Mouse (Mus musculus) monocyte, adult 2 months (primary cell): ENCODE results near the gene Dapk1.

Experiments used
- DNase-seq, 2 experiments: peaks; one replicate each; pipeline ENCODE4 v3.0.0; 2022; ENCODE audit warnings: low spot score in 2 of 2, low read depth in 1 of 2

The Dapk1 gene

GRCm38 (mm10) chr13:60615057-60615650 lies 13.4 kb downstream of the Dapk1 start:
- no peak for DNase-seq

DNA sequence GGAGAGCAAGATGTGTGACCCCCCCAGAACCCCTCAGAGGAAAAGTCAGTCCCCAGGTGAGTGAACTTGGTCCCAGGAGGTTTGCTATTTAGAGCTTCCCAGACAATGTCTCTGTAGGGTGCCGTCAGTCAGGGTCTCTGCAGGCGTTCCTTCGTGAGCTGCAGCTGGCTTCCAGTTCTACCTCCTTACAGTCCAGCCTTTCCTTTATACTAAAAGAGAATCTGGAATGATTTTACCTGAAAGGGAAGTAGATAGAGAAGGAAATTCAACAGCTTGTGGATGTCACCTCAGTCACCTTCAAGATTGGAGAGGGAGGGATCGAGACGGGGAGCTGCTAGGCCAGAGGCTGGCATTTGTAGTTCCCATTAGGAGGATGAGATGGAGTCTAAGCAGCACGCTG lies 14.3 kb downstream of the Dapk1 start:
- DNase-seq = no peak

GRCm38 (mm10) chr13:60618287-60618686 lies 16.5 kb downstream of the Dapk1 start:
- no peak for DNase-seq

DNA sequence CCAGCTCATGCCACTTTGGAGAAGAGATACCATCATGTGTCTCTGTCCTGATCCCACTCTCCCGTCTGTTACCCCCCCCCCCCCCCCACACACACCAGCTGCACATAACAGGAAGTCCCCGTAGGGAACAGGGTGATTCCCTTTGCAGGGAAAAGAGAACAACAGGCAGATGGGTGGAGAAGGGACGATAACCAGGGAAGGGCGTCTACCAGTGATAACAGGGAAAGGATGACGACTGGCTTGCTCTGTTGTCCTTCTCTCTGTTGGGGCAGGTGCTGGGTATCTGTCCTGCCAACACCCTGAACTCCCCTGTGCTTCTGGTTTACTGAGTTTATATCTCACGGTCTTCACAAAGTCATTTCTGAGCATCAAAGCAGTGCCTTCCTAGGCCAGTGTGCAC lies 18.0 kb downstream of the Dapk1 start:
- DNase-seq = no peak

- no peak for DNase-seq
Observed at GRCm38 (mm10) chr13:60621411-60621965, 19.7 kb downstream of the Dapk1 start.

DNA sequence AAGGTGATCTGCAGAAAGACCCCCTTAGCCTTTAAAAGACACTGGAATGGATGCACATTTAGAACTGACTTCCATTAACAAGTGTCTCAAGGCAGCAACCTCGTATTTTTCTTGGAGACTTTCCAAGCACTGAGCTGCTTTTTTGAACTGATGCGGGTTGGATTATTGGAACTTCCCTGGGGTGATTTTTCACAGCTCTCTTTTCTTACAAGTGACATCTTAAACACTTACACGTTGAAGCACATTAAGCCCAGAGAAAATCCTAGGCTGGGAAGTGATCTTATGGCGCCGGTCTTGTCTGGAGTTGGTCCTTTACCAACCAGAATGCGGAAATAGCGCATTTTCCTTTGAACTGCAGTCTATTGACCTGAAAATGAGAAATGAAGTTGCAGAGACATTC lies 23.8 kb downstream of the Dapk1 start:
- DNase-seq = no peak

DNA sequence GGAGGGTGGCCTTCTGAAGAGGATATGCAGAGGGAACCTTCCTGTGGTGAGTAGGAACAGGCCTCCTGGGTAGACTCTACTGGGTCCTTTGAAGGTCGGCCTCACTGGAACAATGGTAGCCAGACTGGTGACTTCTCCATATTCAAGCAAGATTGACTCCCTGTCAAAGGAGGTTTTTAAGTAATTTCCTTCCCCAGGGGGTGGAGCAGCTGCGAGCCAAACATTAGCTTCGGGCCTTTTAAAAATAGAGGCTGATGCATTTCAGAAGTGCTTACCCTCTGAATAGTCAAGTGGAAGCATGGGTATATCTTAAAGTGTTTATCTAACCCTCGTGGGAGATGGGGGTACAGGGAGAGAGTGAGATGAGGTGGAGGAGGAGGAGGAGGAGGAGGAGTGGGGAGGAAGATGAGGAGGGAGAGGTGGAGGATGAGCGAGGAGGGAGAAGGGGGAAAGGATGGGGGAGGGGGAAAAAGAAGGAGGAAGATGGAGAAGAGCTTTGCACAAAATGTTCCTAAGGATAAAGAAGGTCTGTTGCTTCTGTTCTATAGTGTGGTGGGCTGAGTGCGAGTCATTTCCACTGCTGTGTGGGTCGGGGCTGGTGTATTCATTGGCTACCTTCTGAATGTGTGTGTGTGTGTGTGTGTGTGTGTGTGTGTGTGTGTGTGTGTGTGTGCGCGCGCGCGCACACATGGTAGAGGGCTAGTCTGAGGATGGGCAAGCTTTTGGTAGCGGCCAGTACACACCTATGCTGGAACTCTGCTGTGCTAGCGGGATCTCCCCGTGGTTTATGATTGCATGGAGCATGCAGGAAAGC lies 26.3 kb downstream of the Dapk1 start:
- no peak for DNase-seq

- no peak for DNase-seq
Observed at GRCm38 (mm10) chr13:60628657-60628950, 26.9 kb downstream of the Dapk1 start.

GRCm38 (mm10) chr13:60629419-60629818 lies 27.7 kb downstream of the Dapk1 start:
- no peak for DNase-seq

DNA sequence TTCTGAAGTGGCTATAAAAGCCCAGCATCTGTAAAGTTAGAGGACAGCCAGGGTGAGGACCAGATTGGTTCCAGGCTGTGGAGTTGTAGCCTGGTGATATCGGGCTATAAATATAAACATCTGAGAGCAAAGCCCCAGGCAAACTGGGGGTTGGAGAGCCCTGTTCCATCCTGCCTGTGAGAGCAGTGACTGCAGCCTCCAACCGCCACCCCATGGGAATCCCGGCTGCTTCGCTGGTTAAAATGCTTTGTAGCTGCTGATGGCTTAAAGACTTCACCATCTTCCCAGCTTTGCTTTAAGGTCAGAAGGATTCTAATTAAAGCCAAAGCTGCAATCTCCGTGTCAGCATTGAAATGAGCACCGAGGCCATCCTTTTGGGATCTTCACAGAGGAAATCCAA lies 32.2 kb downstream of the Dapk1 start:
- DNase-seq = no peak

GRCm38 (mm10) chr13:60635636-60636035 lies 33.9 kb downstream of the Dapk1 start:
- no peak for DNase-seq

DNA sequence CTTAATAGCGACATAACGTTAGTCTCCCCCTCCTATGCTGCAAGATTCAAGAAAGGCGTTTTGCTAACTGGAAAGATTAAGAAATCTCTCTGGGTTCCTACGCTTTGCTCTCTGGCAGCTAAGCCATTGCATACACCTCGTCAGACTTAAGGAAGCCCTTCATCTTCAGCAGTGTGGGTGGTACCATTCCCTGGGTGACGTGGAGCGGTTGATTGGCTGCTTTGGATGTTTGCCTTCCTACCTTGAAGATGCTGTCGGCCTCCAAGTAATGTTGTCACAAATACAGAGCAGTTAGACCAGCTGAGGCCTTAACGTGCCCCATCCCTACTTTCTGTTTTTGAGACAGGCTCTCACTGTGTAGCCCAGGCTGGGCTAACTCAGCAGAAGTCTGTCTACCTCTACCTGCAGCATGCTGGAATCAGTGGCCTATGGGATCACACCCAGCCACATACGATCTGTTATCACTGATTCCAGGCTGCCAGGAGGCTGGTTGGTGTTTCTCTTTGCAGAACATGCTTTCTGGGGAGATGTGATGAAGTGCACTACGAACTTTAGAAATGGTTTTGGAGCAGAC lies 37.8 kb downstream of the Dapk1 start:
- DNase-seq = no peak

- DNase-seq = no peak
Observed at GRCm38 (mm10) chr13:60640420-60640819, 38.7 kb downstream of the Dapk1 start.

DNA sequence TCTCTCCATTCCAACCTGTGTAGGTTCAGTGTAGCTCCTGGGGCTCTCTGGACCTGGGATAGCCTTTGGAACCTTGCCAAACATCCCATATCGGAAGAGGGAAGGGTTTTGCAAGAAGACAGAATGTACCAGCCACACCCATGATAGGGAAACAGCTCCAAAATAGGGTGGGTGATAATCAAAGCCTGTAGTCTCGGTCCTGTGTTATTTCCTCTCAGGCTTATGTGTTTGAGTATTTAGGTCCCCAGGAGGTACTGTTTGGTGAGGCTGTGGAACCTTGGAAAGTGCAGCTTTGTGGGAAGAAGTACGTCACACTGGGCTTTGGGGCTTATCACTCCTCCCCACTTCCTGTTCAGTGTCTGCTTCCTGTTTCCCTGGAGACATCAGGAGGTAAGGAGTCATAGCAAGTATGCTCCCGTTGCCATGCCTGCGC lies 42.7 kb downstream of the Dapk1 start:
- no peak for DNase-seq

- no peak for DNase-seq
Observed at GRCm38 (mm10) chr13:60646791-60647190, 45.0 kb downstream of the Dapk1 start.

DNA sequence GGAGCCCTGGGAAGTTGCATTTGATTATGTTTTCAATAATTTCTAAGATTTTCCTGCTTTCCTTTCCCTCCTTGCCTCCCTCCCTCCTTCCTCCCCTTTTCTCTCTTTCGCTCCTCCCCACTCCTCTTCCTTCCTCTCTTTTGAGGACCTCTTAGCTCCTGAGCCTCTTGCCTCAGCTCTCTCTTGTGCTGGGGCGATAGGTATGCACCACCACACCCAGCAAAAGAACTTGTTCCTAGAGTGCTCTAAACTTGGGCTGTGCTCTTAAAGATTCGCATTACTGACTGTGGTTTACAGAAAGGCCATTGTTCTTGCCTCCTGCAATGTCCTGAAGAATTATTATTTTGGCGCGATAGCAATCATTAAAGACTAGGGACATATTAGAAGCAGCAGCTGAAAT lies 46.6 kb downstream of the Dapk1 start:
- DNase-seq = no peak

GRCm38 (mm10) chr13:60650000-60650399 lies 48.3 kb downstream of the Dapk1 start:
- DNase-seq = no peak

DNA sequence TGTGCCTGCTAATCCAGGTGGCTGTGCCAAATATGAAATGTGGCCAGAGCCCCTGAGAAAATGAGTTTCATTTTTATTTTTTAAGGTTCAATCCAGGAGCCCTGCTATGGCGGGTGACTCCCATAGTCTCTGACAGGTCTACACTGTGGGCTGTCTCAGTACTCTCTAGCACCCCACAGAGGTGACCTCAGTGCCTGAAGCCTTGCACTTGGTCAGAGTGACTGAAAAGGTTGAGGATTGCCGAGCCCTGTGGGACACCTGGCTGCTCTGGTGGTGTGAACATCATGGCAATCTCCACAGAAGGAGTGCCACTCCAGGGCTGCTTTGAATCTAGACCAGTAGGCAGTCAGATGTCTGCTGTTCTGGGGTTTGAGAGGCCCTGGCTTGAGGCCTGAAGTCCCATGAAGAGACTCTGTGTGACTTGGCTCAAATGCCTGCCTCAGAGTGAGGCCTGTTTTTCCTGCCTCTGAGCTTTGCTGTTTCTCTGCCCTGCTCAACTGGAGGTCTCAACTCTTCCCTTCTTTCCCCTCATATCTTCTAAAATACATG lies 52.3 kb downstream of the Dapk1 start:
- DNase-seq = no peak

GRCm38 (mm10) chr13:60655246-60655645 lies 53.5 kb downstream of the Dapk1 start:
- DNase-seq = no peak

DNA sequence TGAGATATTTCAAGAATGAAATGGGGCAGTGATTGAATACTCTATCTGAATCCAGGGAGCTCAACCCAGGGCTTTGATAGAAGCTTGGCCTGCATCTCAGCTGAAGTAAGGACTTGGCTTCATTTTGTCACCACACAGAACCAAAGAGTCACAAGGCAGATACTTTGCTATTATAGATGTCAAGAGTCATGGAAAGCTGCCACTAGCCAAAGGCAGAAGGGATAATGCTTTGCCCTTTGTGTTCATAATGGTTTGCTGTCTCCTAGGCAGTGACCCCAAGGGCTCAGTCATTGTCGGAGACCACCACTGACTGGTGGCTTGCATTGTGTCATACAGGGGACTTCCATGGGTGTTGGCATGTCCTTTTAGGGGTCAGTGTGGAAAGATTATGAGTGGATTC lies 57.9 kb downstream of the Dapk1 start:
- DNase-seq = no peak

GRCm38 (mm10) chr13:60660056-60660455 lies 58.3 kb downstream of the Dapk1 start:
- DNase-seq = no peak

GRCm38 (mm10) chr13:60660711-60661261 lies 59.0 kb downstream of the Dapk1 start:
- no peak for DNase-seq
